Mouse (Mus musculus): Measurements from ENCODE around the gene Aqp3. TPM values are rescaled to one million over a fixed set of nuclear protein-coding genes. Genes with fewer than 3 reads are reported as not detected.

Gene Aqp3
- not detected in 2 replicates for polyA plus RNA-seq (2012; ENCODE audit: insufficient read depth, insufficient read length, low replicate concordance, missing spikeins)

- TF ChIP-seq POLR2A (IDR thresholded peaks at IDR 0.05; ENCODE audit: insufficient read depth, low read depth, low read length) (no peak), CTCF (IDR thresholded peaks at IDR 0.05; ENCODE audit: insufficient read depth, low read depth, low read length) (peak; percentile 8; the same call in 1 of the 2 replicates)
- WGBS: 2% methylated on average over 42 of the region's 42 CpGs
- peak within 1 kb of the TSS; percentile 46 for H3K4me3 ChIP-seq (ENCODE audit: insufficient read depth, low read depth, low read length)
- H3K27ac ChIP-seq (ENCODE audit: insufficient read depth, low read depth, low read length): no peak within 1 kb of the TSS
- H3K4me1 ChIP-seq (ENCODE audit: control insufficient read depth, insufficient read depth, low read length): peaks cover 11% of the 10 kb centered on the region
These were observed at the start of gene Aqp3 for GRCm38 (mm10) chr4:41097871-41098576. Aqp3 (minus strand) TSS chr4:41098183.

- WGBS: 64% methylated on average over 2 of the region's 2 CpGs
- Histone ChIP-seq H3K27ac (ENCODE audit: insufficient read depth, low read depth, low read length) (no peak overlapping the region), H3K4me3 (ENCODE audit: insufficient read depth, low read depth, low read length) (no peak overlapping the region), H3K4me1 (ENCODE audit: control insufficient read depth, insufficient read depth, low read length) (peaks cover 2% of the 10 kb centered on the region; the same call in 1 of the 2 replicates)
- TF ChIP-seq CTCF (IDR thresholded peaks at IDR 0.05; ENCODE audit: insufficient read depth, low read depth, low read length) (no peak), POLR2A (IDR thresholded peaks at IDR 0.05; ENCODE audit: insufficient read depth, low read depth, low read length) (no peak)
These were observed 44.6 kb upstream of the Aqp3 start for GRCm38 (mm10) chr4:41142601-41143000.

GRCm38 (mm10) chr4:41140174-41140875 is 42.3 kb upstream of the Aqp3 start:
- H3K4me3 ChIP-seq (ENCODE audit: insufficient read depth, low read depth, low read length): no peak overlapping the region
- H3K27ac ChIP-seq (ENCODE audit: insufficient read depth, low read depth, low read length): no peak overlapping the region
- WGBS: 80% methylated on average over 6 of the region's 6 CpGs
- no peak for TF ChIP-seq POLR2A (IDR thresholded peaks at IDR 0.05; ENCODE audit: insufficient read depth, low read depth, low read length)
- no peak for TF ChIP-seq CTCF (IDR thresholded peaks at IDR 0.05; ENCODE audit: insufficient read depth, low read depth, low read length)
- peaks cover 2% of the 10 kb centered on the region; the same call in 1 of the 2 replicates for H3K4me1 ChIP-seq (ENCODE audit: control insufficient read depth, insufficient read depth, low read length)

- under 1% methylated on average over 8 of the region's 8 CpGs for WGBS
- TF ChIP-seq POLR2A (IDR thresholded peaks at IDR 0.05; ENCODE audit: insufficient read depth, low read depth, low read length) (no peak), CTCF (IDR thresholded peaks at IDR 0.05; ENCODE audit: insufficient read depth, low read depth, low read length) (no peak)
- no peaks in the 10 kb centered on the region for H3K4me1 ChIP-seq (ENCODE audit: control insufficient read depth, insufficient read depth, low read length)
- H3K27ac ChIP-seq (ENCODE audit: insufficient read depth, low read depth, low read length): peak overlapping the region; percentile 78
- peak overlapping the region; percentile 92 for H3K4me3 ChIP-seq (ENCODE audit: insufficient read depth, low read depth, low read length)
These were observed 38.8 kb upstream of the Aqp3 start for GRCm38 (mm10) chr4:41136811-41137210.

- no peak for TF ChIP-seq POLR2A (IDR thresholded peaks at IDR 0.05; ENCODE audit: insufficient read depth, low read depth, low read length)
- TF ChIP-seq CTCF (IDR thresholded peaks at IDR 0.05; ENCODE audit: insufficient read depth, low read depth, low read length): no peak
- H3K27ac ChIP-seq (ENCODE audit: insufficient read depth, low read depth, low read length): peak overlapping the region; percentile 78
- 0% methylated on average over 4 of the region's 4 CpGs for WGBS
- peak overlapping the region; percentile 92 for H3K4me3 ChIP-seq (ENCODE audit: insufficient read depth, low read depth, low read length)
- H3K4me1 ChIP-seq (ENCODE audit: control insufficient read depth, insufficient read depth, low read length): no peaks in the 10 kb centered on the region
These were observed 38.4 kb upstream of the Aqp3 start for GRCm38 (mm10) chr4:41136454-41136805.

- Histone ChIP-seq H3K4me1 (ENCODE audit: control insufficient read depth, insufficient read depth, low read length) (no peaks in the 10 kb centered on the region), H3K27ac (ENCODE audit: insufficient read depth, low read depth, low read length) (peak within 1 kb of the TSS; percentile 93), H3K4me3 (ENCODE audit: insufficient read depth, low read depth, low read length) (peak within 1 kb of the TSS; percentile 92)
- under 1% methylated on average over 61 of the region's 65 CpGs for WGBS
- TF ChIP-seq CTCF (IDR thresholded peaks at IDR 0.05; ENCODE audit: insufficient read depth, low read depth, low read length): no peak
- no peak; the same call in 1 of the 2 replicates for TF ChIP-seq POLR2A (IDR thresholded peaks at IDR 0.05; ENCODE audit: insufficient read depth, low read depth, low read length)
These were observed 37.9 kb upstream of the Aqp3 start, which contains the start of gene Ube2r2 for GRCm38 (mm10) chr4:41135711-41136453. Ube2r2 (plus strand) TSS chr4:41135743.

GRCm38 (mm10) chr4:41134935-41135710 is 37.1 kb upstream of the Aqp3 start:
- TF ChIP-seq CTCF (IDR thresholded peaks at IDR 0.05; ENCODE audit: insufficient read depth, low read depth, low read length): no peak
- TF ChIP-seq POLR2A (IDR thresholded peaks at IDR 0.05; ENCODE audit: insufficient read depth, low read depth, low read length): peak; percentile 25; the same call in 1 of the 2 replicates
- 2% methylated on average over 43 of the region's 70 CpGs for WGBS

More at GRCm38 (mm10) chr4:41134935-41135710, 37.1 kb upstream of the Aqp3 start:
- Histone ChIP-seq H3K4me1 (ENCODE audit: control insufficient read depth, insufficient read depth, low read length) (no peaks in the 10 kb centered on the region), H3K27ac (ENCODE audit: insufficient read depth, low read depth, low read length) (peak overlapping the region; percentile 93), H3K4me3 (ENCODE audit: insufficient read depth, low read depth, low read length) (peak overlapping the region; percentile 92)

Data from olfactory bulb, adult 2 months (tissue).